Mouse (Mus musculus) NIH3T3 (cell line): ENCODE measurements at regions not wholly inside any gene's neighbourhood (a gene's known extent, or its start where the extent isn't known, plus 50 kb on each side); places are given as distances from the start of the nearest gene placed in this dataset.
A peak's percentile ranks its signal among the peaks of the same experiment; 100 is the strongest.

Experiments
- DNase-seq: peaks from one replicate; pipeline ENCODE4 v3.0.0-alpha.2; 2012; ENCODE audit warnings: low read depth

DNA sequence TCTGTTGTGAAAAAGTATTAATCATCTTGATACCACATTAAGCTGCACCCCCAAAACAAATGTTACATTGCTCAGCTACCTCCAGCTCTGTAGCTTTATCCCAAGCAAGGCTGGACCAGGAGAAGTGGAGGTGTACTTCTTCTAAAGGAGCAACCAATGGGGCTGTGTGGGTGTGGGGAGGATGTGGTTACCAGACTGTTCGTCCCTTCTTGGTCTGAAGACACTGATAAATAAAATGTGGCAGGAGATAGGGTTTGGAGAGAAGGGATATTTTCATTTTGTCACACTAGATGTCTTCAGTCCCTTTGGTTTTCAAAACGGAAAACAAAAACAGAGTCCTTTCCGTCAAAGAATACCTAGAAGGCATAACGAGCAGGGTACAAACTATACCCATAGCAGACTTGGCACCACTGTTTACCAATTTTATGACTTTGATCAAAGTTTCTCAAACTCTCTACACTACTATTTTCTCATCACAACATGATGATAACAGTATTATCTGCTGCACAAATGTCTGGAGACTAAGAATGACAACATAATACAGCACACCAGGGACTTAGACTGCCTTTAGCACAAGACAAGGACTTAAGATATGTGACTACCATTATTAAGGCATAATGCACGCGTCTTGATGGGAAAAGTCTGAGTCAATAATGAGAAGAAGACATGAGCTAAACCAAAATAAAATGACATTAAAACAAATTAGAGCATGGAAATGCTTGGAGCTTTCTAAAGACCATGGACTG, 253.4 kb upstream of the Rag2 start:
- DNase-seq = no peak

DNA sequence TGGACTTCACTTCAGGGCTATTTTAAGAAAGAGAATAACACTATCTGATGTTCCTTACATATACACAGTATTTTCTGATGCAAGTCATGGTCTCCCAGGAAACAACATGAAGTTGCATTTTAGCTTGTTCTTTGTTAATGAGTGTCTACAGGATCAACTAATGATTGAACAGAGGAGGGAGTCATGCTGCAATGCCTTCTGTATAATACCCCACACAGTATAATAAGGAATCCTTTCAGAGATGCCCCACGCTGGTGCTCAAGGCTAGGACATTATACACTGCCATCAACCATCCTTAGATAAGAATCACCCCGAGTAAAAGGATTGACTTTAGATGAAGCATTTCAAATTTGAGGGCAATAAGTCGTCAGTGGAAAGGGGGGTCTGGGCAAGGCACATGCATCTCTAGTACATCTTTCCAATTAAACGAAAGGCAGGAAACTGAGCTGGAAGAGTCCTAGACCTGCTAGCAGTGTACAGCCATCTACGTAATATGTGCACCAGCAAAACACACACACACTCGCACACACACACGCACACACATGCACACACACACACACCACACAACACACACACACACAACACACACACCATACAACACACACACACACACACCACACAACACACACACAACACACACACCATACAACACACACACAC, 252.6 kb upstream of the Rag2 start:
- DNase-seq = no peak

DNA sequence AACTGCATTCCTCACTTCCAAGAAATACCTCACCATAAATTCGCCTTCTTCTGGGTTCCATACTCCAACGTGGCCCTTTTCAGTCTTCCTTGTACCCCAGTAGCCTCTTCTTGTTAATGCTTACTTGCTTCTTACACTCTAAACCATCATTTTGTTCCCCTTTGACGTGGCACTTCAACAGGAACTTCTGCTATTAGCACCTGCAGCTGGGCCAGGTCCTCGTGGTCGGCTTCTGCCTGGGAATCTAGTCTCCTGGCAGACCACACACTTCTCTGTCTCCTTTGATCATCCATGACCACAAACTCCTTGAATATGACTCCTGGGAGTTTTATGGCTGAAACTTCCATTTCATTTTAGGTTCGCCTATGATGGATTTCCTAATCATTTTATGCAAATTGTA, 243.9 kb upstream of the Rag2 start:
- no peak for DNase-seq

DNA sequence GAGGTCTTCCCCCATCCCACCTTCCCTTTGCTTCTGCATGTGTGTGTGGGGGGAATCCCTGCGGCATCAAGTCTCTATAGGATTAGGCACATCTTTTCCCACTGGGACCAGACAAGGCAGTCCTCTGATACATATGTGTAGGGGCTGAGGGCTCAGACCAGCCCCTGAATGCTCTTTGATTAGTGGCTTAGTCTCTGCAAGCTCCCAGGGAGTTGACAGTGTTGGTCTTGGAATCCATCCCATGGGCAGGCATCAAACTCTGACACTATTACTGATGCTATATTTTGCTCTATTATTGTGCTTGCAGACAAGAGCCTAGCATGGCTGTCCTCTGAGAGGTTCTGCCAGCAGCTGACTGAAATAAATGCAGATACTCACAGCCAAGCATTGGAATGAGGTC, 209.5 kb upstream of the Rag2 start:
- DNase-seq = no peak

DNA sequence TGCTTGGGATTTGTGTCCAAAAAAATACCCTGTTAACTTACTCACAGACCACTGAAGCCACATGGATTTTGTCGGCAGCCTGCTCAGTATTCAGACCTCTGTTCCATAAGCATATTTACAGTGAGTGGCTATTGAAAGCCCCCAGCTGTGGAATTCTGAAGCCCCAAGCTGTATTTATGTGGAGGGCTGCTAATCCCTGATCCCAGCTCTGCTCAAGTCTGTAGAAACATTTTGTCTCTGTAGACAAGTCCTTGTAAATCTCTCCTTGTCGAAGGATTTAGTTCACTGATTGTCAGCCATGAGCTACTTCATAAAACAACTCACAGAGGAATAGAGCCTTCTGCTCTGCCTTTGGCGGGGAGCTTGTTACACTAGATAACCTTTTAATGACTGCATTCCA, 207.8 kb upstream of the Rag2 start:
- no peak for DNase-seq

DNA sequence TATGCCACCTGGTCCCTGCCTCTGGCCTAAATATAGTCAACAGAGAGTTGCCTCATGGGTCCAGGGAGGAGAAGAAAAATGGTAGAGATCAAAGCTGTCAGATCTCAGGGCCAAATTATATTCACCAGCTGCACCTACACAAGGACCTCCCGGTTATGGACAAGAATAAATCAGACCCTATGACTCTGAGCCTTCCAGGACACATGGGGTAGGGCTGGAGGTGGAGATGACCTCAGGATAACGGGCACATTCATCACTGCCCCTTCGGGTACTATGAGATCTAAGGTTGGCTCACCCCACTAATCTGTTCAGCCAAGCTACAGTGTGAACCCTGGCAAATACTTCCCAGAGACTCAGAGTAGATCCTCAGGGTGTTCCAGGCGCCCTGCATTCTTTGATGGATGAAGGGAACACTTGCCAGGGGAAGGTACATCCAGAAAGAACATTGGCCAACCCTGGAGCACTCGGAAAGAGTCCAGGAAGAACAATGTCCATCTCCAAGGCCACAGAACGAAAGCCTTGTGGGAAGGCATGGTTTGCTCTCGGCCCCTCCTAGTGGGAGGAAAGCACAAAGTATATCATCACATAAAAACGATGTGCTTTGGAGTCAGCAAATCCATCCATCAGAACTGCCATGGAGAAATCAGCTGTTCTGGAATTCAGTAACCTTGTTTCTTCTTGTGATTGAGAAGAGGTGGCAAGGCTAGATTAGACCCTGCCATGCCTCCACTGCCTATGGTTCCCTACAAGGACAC, 191.2 kb upstream of the Rag2 start:
- DNase-seq = no peak

DNA sequence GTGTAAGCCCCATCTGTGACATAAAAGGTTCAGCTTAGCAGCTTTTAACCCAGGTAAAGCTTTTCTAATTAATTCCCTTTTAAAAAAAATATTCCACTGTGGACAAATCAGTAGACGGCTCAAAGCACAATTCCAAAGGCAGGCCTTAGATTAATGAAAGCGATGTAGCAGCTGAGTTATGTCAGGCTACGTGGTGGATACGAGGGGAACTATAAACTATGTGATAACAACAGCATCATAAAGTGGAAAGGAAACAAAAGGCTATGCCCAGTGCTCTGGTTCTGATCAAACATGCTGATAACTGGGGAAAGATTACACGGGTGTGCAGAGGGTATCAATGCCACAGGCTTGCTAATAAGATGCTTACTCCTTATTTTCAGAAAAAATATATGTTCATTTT, 184.3 kb upstream of the Rag2 start:
- no peak for DNase-seq

DNA sequence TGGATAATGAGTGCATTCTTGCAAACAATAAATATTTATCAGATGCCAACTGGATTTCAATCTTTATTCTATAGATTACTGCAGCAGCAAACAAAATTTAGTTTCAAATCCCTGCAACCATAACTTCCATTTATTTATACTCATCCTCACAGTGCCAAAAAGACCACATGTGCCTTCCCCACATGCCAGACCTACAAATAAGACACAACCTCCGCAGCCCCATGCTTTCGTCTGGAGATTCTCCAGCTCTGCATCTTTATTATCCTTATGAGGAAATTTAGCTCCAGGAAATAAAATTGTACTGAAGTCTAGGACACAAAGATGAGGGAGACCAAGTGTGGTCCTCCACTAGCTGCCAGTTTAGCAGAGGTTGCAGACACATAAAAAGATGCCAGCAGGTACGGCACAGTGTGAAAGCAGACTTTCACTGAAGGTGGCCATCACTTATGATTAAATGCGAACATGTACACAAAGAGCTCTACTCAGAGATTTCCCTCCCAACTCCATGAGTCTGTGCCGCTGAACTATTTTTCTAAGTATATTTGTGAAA, 183.4 kb upstream of the Rag2 start:
- DNase-seq = no peak

DNA sequence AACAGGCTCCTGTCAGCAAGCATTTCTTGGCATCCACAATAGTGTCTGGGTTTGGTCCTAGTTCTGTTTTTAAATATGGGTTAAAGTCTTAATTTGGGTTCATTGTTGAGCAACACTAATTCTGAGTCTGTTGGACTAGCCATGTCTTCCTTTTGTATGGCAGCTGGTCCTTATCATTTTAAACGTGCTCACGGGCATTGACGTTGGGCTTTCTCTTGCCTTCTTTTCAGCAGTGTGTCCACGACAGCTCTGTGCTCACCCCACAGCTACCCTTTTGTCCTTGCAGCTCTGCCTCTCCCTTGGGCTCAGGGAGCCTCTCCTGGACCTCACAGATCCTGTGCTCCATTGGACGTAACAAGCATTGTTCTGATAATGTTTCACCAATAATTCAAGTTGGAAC, 168.9 kb upstream of the Rag2 start:
- DNase-seq = no peak

DNA sequence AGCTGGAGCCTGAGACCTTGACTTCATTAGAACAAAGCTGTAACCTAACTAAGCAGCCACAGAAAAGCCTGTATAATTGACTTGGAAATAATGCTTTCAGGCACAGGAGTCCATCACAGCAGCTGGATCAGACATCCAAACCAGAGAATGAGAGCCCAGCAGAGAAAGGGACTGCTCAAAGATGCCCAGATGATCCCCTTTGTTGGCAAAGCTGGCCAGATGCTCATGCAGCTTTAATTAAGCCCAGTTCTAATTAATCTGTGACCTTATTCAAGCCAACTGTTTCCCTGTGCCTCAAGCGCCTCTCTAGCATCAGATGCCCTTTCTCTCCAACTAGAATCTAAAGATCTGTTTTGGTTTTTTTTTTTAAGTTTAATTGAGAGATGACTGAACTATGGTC, 165.6 kb upstream of the Rag2 start:
- no peak for DNase-seq

DNA sequence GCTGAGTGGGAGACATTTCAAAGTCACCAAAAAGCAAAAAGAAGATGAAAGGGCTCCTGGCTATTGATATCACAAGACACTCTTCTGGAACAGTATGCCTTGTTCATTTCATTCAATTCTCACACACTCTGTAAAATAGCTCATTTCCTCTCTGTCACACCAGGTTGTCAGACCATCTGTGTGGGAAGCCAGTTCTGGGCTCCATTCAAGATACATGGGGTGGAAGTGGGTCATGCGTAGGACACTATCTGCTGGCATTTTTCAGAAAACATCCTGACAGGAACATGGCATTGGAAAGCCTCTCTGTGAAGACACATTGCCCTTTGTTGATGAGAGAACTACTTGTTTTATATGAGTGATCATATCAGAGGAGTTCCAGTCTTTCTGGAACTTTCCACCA, 162.1 kb upstream of the Rag2 start:
- no peak for DNase-seq

DNA sequence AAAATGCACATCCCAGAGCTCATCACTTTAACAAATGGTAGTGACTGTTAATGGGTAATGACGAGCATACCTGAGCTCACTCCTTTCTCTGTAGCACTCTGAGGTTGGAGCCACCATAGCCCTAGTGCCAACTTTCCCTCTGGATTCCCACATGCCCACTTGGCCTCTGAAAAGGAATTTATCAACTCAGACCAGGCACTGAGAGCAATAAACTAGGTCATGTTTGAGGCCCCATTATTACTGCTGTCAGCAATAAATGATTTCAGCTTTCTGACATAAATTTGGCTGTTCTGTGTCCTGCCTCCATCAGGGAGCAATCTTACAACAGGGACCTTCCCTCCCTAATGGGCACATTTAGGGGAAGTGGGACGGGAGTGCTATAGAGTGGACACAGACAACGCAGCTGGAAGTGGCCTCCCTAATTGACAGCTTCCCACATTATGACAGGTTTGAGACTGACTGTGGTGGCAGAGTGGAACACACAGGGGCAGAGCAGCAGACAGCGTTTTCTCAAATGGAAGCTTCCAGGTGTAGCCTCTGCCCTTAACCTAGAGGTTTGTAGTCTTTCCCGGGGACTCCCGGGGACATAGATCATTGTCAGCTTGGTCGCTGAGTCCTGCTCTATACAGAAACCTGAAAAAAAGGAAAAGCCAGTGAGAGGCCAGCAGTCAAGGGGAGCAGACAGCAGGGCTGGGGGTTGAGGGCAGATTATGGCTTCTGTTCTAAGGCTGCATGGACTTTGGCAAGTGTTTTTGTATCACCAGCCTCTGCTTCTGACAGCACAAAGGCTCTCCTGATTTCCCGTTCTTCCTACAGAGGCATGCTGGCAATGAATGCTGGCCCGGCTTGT, 160.0 kb upstream of the Rag2 start:
- DNase-seq = no peak

DNA sequence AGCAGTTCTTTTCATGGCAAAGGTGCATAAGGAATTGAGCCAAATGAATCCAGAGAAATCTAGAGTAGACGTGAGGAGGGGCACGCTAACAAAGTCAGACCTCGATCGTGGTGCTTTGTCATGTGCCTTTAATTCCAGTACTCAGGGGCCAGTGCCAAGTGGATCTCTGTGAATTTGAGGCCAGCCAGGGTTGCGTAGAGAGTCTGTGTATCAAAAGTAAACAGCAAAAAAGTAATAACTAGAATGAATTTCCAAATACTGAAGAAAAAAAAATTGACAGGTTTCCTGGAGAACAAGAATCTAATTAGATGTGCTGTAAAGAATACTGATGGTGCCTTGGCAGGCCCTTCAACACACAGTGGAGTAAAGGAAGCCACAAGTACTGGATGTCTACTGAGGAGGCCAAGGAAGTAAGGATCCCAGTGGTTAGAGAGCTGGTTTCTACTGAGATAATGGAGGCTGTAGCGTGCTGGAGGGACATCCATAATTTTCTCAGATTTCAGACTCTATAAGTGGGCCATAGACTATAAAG, 153.9 kb upstream of the Rag2 start:
- no peak for DNase-seq

DNA sequence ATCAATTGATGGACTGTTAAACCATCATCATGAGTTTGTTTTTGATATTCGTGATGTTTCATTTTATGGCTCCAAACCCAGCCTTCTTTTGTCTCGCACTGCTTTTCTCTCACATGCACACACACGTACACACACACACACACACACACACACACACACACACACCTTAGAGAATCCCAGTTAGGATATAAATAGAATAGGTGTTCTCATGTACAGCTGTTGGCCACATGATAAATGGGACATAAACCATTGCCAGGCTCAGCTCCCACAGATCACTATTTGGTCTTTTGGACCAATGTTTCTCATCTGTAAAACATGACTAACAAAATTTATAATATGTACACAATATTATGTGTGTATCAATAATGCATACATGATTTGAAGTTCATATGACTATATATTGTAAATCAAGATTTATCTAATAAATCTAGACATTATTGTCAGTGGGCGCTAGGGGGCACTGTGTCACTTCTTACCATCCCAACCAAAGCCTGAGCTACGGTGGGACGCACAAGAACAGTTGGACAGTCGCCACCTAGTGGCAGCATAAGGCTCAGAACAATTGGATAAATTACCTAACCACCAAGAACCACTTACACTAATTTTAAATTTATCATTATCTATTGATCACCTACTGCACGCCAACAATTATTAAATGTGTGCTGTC, 151.9 kb upstream of the Rag2 start:
- DNase-seq = peak; percentile 94

DNA sequence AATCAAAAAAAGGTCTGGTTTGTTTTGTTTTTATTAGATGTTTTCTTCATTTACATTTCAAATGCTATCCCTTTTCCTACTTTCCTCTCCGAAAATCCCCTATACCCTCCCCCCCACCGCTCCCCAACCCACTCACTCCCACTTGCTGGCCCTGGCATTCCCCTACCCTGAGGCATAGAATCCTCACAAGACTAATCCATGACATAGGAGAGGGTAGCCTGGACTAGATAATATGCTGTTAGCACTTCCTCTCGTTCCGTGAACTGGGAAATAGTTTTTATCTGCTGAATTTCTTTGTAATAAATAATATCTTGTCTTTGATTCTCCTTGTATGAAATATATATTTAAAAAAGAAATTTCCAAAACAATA, 151.4 kb upstream of the Rag2 start:
- no peak for DNase-seq

DNA sequence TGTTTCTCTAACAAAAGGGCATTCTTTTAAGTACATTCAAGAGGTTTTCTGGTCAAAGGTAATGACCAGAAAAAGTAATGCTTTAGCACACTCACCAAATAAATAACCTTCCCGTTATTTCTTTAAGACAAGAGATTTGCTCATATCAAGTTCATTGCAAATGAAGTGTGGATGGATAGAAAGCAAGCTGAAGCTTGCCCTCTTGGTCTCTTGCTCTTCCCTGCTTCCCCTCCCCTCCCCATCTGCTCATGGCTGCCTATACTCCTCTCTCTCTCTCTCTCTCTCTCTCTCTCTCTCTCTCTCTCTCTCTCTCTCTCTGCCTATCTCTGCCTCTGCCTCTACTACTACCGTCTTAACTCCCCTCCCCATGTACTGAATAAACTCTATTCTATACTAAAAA, 147.7 kb upstream of the Rag2 start:
- DNase-seq = no peak

DNA sequence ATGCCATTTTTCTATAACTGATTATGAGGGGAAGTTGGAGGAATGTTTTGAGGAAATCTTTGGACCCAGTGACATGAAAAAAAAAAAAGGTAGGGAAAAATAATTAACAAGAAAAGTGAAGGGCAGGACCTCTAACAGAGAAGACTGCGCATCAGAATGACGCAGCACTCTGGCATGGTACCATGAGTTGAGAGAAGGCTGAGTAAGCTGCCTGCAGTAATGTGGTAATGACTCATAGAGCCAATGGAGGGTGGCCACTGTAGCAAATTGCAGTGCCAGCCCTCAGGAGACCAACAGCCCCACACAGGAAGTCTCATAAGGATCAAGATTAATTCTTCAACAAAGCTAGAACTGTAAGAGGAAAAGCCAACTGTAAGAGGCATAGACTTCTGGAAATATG, 134.3 kb upstream of the Rag2 start:
- peak; percentile 62 for DNase-seq

DNA sequence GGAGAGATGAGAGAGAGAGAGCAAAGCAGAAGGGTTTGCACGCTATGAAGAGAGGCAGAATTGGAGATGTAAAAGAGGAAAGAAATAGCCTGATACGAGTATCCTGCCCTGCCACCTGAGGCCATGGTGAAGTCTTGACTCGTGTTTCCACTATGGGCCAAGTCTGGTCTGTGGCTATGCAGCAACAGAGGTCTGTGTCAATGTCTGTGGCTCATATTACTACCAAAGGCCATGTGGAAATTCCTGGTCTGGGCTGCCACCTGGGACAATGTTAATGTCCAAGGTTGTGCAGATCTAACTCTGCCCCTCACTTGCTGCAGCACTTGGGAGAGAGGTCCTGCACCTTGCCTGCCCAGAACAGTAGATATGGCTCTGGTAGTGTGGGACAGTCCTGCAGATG, 132.8 kb upstream of the Rag2 start:
- DNase-seq = no peak

DNA sequence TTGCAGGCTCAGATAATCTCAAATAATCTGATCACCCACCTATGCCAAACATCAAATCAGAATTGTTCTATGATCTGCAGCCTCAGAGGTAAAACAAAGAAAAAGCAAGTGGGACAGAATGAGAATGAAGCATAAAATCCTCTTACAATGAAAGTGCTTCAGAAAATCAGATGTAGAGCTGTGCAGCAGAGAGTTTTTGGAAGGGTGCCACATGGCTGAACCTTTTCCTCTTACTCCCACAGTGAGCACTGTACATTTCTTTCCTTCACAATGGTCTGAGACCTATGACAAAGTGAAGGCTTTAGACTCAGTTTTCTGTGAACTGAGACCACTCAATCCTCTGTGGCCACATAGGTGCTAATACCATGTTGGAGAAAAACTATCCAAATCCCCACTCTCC, 116.4 kb upstream of the Rag2 start:
- DNase-seq = no peak
